Mouse (Mus musculus) spleen, adult 2 months (tissue): ENCODE data around the gene Egln3. TPM values are rescaled to one million over a fixed set of nuclear protein-coding genes. Genes with fewer than 3 reads are reported as not detected.
A peak's percentile ranks its signal among the peaks of the same experiment; 100 is the strongest.

Source experiments
- DNase-seq, 2 experiments: peaks; one replicate each; pipeline versions ENCODE4 v3.0.0 to v3.0.0-alpha.2; 2012 to 2021; ENCODE audit warnings: low spot score in 2 of 2, low read depth in 1 of 2
- H3K27ac ChIP-seq: fragments of 200-500 bp; 2 replicates; pipeline ENCODE4 v1.5.1; 2012; ENCODE audit warnings: low read length, inconsistent platforms; ENCODE audit not compliant: insufficient read depth
- H3K27me3 ChIP-seq: fragments of 200-500 bp; 2 replicates; pipeline ENCODE4 v1.6.1; 2012; ENCODE audit warnings: mild to moderate bottlenecking, moderate library complexity, low read length, inconsistent platforms; ENCODE audit not compliant: control insufficient read depth, insufficient read depth
- H3K36me3 ChIP-seq: fragments of 200-500 bp; 2 replicates; pipeline ENCODE4 v1.6.1; 2012; ENCODE audit warnings: mild to moderate bottlenecking, low read length, inconsistent platforms; ENCODE audit not compliant: control insufficient read depth, insufficient read depth
- H3K4me1 ChIP-seq: fragments of 200-500 bp; 2 replicates; pipeline ENCODE4 v1.6.1; 2011; ENCODE audit warnings: inconsistent platforms; ENCODE audit not compliant: control insufficient read depth, insufficient read depth, insufficient read length
- H3K4me3 ChIP-seq: fragments of 200-500 bp; 2 replicates; pipeline ENCODE4 v1.5.1; 2011; ENCODE audit warnings: mild to moderate bottlenecking, inconsistent platforms; ENCODE audit not compliant: insufficient read depth, insufficient read length; ENCODE audit errors: extremely low read depth
- CTCF ChIP-seq: fragments of 200-500 bp; IDR thresholded peaks from 2 replicates; pipeline ENCODE4 v1.5.1; 2011; ENCODE audit warnings: mild to moderate bottlenecking, inconsistent platforms; ENCODE audit not compliant: insufficient read depth, insufficient read length, insufficient replicate concordance; ENCODE audit errors: extremely low read depth
- POLR2A ChIP-seq: fragments of 200-500 bp; IDR thresholded peaks from 2 replicates; pipeline ENCODE4 v1.6.1; 2011; ENCODE audit warnings: low read depth, low read length, inconsistent platforms
- WGBS: fragments of 180-500 bp; shearing (Covaris S2); methylation state at CpG from one replicate; pipeline ENCODE4 v1.1.7; 2018; 5-methylcytosine and 5-hydroxymethylcytosine counted together
- polyA plus RNA-seq: library from polyadenylated mRNA; depleted of rRNA; stranded (reverse); fragments of >200 nt; gene quantifications from 2 replicates; pipeline ENCODE4 v1.2.3, GENCODE M21; 2012

Egln3 gene
- polyA plus RNA-seq, 1 experiment: 0.62 TPM

GRCm38 (mm10) chr12:54214426-54214825, 10.8 kb upstream of the Egln3 start:
- no peak overlapping the region for H3K27ac ChIP-seq
- H3K4me3 ChIP-seq: no peak overlapping the region
- no peaks in the 10 kb centered on the region for H3K36me3 ChIP-seq
- no peaks in the 10 kb centered on the region for H3K4me1 ChIP-seq
- TF ChIP-seq CTCF: no peak
- no peak for TF ChIP-seq POLR2A
- H3K27me3 ChIP-seq: no peaks in the 10 kb centered on the region
- no peak for DNase-seq
- WGBS: 78% methylated on average over 6 of the region's 6 CpGs

- Histone ChIP-seq H3K4me3 (no peak overlapping the region), H3K27me3 (no peaks in the 10 kb centered on the region), H3K36me3 (no peaks in the 10 kb centered on the region), H3K27ac (no peak overlapping the region), H3K4me1 (no peaks in the 10 kb centered on the region)
- WGBS: 71% methylated on average over 4 of the region's 4 CpGs
- no peak for DNase-seq
- no peak for TF ChIP-seq CTCF
- TF ChIP-seq POLR2A: no peak
Measured at GRCm38 (mm10) chr12:54213871-54214270, 10.2 kb upstream of the Egln3 start.

DNA sequence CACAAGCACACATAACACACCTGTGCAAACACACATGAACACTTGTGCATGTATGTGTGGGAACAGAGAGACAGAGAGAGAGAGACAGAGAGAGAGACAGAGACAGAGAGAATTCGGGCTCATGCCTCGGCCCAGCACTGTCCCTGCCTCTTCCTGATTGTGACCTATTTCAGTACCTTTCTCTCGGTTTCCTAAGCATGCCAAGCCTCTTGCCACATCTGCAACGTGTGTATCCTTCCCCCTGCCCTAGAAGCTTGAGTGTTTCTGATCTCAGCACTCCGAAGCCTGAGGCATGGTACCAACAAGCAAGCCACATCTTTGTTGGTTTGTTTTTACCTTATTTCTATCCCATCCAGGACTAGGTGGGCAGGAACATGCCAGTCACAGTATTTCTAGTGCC, 9.6 kb upstream of the Egln3 start:
- 43% methylated on average over 5 of the region's 5 CpGs for WGBS

DNA sequence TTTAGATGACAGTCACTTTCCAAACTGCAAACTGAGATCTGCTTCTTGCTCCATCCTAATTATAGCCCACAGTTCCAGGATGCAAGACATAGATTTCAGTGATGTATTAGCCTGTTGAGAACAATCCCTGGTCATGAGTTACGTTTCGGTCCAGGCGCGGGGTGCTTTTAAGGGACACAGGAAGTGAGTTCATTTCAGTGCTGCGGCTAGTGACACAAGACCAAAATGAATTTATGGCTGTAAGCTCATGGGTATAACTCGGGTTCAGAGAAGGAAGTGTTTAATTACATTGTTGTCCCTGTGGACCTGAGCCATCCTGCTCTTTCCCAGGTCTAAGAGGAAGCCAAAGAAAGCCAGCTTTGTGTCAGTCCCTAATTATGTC, 5.5 kb upstream of the Egln3 start:
- Histone ChIP-seq H3K4me1 (no peaks in the 10 kb centered on the region), H3K27ac (no peak overlapping the region), H3K4me3 (no peak overlapping the region), H3K36me3 (no peaks in the 10 kb centered on the region), H3K27me3 (no peaks in the 10 kb centered on the region)
- DNase-seq: no peak
- 20% methylated on average over 6 of the region's 6 CpGs for WGBS
- TF ChIP-seq POLR2A: no peak
- TF ChIP-seq CTCF: no peak

More for the DNA sequence above, 9.6 kb upstream of the Egln3 start:
- Histone ChIP-seq H3K27me3 (no peaks in the 10 kb centered on the region), H3K36me3 (no peaks in the 10 kb centered on the region), H3K4me1 (no peaks in the 10 kb centered on the region), H3K27ac (no peak overlapping the region), H3K4me3 (no peak overlapping the region)
- no peak for TF ChIP-seq POLR2A
- no peak for DNase-seq

GRCm38 (mm10) chr12:54208433-54209181, 4.9 kb upstream of the Egln3 start:
- no peaks in the 10 kb centered on the region for H3K4me1 ChIP-seq
- TF ChIP-seq POLR2A: no peak
- no peak for TF ChIP-seq CTCF
- H3K36me3 ChIP-seq: no peaks in the 10 kb centered on the region
- no peak overlapping the region for H3K27ac ChIP-seq
- no peak for DNase-seq
- H3K4me3 ChIP-seq: no peak overlapping the region
- H3K27me3 ChIP-seq: peaks cover under 1% of the 10 kb centered on the region; the same call in 1 of the 2 replicates
- WGBS: 75% methylated on average over 8 of the region's 8 CpGs

- TF ChIP-seq CTCF: no peak
- no peak for TF ChIP-seq POLR2A
- WGBS: 91% methylated on average over 4 of the region's 4 CpGs
- H3K4me3 ChIP-seq: no peak overlapping the region
- peaks cover 6% of the 10 kb centered on the region for H3K27me3 ChIP-seq
- H3K27ac ChIP-seq: no peak overlapping the region
- DNase-seq: no peak
- H3K4me1 ChIP-seq: peaks cover 8% of the 10 kb centered on the region
- H3K36me3 ChIP-seq: no peaks in the 10 kb centered on the region
Measured at GRCm38 (mm10) chr12:54205731-54206130, 2.1 kb upstream of the Egln3 start.

DNA sequence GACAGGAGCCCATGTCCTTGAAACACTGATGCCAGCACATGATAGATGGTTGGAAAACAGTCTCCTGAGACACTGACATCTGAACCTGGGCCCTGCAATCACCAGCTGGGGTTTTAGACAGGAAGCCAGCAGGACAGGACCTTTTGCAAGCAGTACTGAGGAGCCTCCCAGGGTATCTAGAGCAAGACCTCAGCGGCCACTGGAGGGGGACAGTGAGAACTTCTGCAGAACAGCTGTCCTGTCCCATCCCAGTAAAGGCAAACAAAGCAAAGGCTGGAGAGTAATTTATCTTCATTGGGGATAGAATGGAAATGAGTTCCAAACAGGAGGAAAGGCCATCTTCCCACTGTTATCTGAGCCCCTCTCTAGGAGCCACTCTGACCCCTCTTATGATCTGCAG, 1.5 kb upstream of the Egln3 start:
- H3K4me3 ChIP-seq: no peak overlapping the region
- TF ChIP-seq POLR2A: no peak
- no peak for TF ChIP-seq CTCF
- no peaks in the 10 kb centered on the region for H3K36me3 ChIP-seq
- H3K4me1 ChIP-seq: peaks cover 8% of the 10 kb centered on the region
- 6% methylated on average over 1 of the region's 1 CpGs for WGBS
- peaks cover 6% of the 10 kb centered on the region for H3K27me3 ChIP-seq
- H3K27ac ChIP-seq: no peak overlapping the region
- DNase-seq: peak in 1 of 2 experiments; percentile 38
